Mouse (Mus musculus): ENCODE measurements around the gene Olfr870.

- no peak for TF ChIP-seq POLR2A (IDR thresholded peaks at IDR 0.05; ENCODE audit: low read depth, low read length)
- TF ChIP-seq CTCF (IDR thresholded peaks at IDR 0.05; ENCODE audit: extremely low read depth, insufficient read length, insufficient replicate concordance, low read depth, low read length) = no peak
Measured at GRCm38 (mm10) chr9:20211907-20212306, 38.0 kb upstream of the Olfr870 start, which contains the start of gene Olfr871.

Data from small intestine, adult 2 months (tissue).